Mouse (Mus musculus): Measurements from ENCODE around the gene Vgll4.

DNA sequence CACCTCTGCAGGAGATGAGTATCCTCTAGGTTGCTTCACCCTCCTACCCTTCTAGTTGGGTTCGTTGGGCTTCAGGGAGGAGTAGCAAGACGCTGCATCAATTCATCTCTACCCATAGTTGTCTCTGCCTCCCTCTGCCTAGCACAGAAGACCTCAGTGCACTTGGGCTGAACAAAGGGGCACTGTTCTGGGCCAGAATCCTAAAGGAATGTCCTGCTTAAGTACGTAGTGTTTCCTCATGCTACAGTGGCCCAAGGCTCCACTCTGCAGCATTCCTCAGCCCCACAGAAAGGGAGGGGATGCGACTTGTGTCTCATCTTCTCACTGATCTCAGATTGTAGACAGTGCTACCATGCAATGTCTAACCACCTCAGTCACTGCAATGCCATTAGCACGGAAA, 6.2 kb downstream of the Vgll4 start:
- TF ChIP-seq CTCF (IDR thresholded peaks at IDR 0.05; ENCODE audit: low read depth) (no peak), EP300 (IDR thresholded peaks at IDR 0.05; ENCODE audit: low read depth) (no peak)
